Mouse (Mus musculus): ENCODE results near the gene Pkp4.
A peak's percentile ranks its signal among the peaks of the same experiment; 100 is the strongest.

Pkp4 gene

DNA sequence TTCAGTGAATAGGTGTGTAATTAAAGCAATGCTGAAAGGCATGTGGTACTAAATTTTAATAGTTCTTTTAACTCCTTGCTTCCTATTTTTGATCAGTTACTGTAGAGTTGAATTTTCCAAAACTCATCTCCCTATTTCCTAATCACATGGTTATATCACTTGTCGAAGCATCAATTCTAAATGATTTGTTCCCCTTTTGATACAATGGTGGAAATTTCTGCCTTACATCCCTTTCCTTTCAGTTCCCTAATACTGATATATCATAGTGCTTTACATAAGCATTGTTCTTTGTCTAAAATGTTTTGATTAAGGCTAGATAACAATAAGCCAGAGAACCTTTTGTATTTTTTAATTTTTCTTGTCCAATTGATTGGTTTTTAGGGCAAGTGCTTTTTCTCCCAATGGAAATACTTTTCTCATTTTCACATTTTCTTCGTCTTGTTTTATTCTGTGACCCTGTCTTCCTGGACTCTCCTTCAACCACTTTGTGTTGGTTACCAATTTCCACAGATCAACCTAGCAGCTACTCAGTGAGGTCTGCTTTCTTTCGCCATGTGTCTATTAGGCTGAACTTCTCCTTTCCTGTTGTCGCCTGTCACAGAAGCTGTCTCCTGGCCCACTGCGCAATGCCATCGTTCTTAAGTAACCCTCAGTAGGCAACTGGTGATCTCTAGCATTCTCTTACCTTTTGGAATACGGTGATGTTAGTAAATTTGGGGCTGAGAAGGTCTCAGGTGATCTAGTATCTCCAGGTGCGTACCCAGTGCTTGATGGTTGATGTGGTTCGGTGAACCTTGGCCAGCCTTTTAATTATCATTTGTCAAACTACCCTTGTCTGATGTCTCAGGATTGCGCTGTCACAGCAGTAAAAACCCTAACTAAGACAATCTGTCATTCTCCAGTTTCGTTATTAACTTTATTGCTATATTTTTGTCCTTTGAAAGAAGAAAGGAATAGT is 23.7 kb downstream of the Pkp4 start:
- no peak for DNase-seq (ENCODE audit: low spot score in 2 of 2)

DNA sequence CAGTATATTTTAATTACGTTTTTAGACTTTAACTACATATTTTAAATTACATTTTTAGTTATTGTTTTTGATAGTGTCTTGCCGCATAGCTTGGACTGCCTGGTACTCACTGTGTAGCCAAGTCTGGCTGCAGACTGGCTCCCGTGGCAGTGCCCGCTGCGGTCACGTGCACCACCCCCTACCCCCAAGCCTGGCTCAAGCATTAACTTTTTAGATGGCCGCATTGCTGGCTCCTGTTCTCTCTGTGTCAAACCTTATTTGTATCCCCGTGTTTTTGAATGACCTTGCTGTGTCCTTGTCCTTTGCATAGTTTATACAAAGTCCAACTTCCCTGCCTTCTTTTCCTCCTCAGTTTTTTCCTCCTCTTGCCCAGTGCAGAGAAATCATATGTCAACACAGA is 25.5 kb downstream of the Pkp4 start:
- DNase-seq (ENCODE audit: low spot score in 2 of 2), result no peak

DNA sequence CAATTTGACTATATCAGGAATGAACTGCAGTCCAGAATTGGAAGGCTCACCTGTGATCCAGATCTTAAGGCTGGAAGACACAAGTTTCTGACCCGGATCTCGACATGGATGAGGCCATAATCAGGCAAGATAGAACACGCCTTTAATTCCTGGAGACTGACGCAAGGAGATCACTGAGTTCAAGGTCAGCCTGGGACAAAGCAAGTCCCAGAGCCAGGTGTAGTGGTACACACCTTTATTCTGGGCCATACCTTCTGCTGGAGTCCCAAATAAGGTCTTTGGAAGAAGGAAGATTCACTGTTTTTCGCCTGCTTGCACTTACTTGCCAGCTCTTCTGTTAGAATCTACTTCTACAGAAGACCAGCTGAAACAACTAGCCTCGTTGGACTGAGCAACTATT is 26.3 kb downstream of the Pkp4 start:
- no peak for DNase-seq (ENCODE audit: low spot score in 2 of 2)

DNA sequence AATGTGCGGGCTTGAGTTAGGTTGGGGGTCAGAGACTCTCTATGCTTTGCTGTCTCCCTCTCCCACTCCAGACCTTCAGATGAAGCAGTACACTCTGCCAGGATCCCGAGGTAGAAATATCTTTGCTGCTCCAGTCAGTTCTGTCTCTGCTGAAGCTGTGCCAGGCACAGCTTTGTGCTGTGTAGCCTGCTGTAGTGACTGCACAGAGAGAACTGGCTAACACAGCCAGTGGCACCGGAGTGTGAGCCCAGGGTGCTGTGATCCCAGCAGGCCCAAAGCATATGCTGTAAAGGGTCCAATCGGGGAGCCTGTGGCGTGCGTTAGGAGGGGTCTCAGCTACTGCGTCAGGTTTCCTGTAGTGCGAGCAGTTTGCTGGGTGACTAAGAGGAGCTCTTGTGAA is 27.7 kb downstream of the Pkp4 start:
- DNase-seq (ENCODE audit: low spot score in 2 of 2), result no peak

DNA sequence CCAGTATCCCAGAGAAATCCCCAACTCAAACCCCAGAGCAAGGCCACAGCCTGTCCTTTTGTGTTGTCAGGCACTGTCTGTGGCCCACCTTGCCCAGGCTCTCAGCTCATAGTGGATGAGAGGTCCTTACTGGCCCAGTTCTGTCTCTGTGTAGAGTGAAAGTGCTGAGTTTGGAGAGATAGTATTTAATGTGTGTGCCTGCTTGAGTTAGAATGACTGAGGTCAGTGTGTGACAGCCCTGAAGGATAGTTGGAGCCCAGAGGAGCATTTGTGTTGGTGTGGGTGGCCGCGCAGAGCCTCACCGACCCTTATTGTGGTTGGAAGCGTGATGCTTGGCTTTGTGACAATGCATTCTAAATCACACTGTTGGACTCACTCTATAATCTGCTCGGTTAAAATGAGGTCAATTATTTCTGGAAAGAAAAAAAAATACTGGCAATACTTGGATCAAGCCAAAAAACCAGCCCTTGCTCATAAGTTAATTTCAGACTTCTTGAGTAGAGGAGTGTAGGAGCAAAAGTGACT is 29.1 kb downstream of the Pkp4 start:
- DNase-seq (ENCODE audit: low spot score in 2 of 2), result no peak

DNA sequence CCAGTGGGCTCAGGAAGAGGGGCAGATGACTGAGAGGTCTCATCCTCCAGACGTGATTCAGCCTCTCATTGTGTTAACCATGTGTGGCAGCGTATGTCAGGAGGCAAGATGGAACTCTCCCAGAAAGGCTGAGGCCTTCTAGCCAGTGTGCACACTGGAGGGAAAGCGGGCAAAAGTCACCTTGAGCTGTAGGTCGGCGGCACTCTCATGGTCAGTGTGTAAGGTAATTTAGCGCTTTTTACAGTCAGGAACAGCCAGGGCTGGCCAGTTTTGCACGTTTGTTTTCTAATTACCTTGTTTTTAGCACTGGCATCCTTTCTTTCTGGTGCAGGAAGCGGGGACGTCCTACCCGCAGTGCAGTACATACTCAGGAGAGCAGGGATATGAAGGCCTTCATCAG is 29.5 kb downstream of the Pkp4 start:
- no peak for DNase-seq (ENCODE audit: low spot score in 2 of 2)

DNA sequence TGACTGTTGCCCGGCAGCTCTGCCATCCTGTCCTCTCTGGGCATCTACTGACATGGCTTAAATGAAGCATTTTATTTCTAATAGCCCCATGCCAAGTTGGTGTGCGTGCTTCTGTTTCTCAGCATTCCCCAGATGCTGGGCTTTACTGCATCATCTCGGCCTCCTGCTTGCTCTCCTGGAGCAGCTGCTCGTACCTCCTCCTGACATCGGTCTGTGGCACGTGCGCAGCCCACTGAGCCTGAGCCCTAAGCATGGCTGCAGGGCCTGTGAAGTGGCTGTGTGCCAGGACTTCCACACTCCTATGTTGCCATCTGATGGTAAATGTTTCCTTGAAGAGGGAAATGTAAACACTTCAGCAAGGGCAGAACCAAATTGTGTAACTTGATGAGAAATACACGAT is 30.8 kb downstream of the Pkp4 start:
- DNase-seq (ENCODE audit: low spot score in 2 of 2), result no peak

DNA sequence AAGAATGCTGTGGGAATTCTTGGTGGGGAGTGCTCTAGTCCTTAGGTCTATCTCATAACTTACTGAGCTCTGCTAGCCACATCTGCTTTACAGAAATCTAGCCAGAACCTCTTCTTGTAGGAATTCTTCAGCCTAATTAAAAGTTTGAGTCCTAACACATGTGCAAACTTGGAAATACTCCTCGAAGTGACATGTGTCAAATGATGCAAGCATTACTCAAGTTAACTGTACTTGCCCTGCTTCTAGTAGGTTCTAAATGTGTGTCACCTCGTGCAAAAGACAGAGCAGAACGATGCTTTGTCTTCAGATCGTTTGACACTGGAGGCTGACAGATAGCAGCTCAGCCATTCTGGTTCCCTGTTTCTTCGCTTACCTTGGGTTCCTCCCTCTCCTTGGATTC is 32.5 kb downstream of the Pkp4 start:
- DNase-seq (ENCODE audit: low spot score in 2 of 2), result no peak

DNA sequence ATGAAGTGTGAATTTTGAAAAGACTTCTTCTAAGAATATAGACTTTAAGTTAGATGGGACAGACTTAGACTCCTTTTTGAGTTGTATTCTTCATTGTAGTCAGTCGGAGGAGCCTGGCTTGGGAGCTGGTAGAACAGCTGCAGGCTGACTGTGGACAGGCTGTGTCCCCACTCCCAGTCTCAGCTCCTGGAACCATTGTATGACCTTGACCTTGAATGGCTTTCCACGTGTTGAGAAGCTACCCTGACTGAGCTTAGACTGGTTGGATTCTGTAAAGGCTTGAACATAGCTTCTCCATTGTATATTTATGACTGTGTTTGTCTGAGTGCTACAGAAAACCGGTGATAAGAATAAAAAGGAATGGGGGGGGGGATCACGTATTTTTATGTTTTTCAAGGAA is 36.5 kb downstream of the Pkp4 start:
- DNase-seq (ENCODE audit: low spot score in 2 of 2), result no peak

DNA sequence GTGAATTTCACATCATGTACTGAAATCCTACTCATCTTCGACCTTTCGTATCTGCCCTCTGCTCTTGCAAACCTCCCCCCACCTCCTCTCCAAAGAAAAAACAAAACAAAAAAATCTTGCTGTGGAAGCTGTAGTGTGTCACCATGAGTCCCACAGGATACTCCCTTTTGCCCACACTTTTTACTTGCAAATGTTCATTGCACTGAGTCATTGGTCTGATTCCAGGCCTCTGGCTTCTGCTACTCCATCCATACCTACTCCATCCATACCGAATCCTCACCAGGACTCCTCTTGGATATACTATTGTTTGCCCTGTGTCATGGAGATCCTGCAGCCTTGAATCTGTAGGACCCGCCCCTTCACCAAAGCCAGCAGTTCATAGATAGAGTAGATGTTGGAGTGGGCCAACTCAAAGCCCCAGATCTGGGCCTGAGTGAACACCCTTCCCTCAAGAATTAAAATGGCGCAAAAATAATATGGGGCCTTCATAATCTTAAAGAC is 38.9 kb downstream of the Pkp4 start:
- no peak for DNase-seq (ENCODE audit: low spot score in 2 of 2)

DNA sequence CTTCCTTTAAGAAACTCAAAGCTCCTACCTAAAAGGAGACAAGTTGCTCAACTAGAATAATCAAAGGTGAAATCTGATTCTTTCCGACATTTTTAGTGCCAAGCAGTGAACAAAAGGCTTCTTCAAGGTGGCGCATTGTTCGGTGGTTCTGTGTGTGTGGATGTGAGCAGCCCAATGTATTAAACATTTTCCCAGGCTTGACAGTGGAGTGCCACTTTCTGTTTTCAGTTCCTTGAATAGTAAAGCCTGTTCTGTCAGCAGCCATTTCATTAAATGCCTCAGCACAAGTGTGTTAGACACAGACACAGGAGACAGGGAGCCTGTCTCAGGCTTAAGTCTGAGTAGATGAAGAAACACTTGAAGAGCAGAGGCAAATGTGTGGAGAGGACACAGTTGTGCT is 39.9 kb downstream of the Pkp4 start:
- no peak for DNase-seq (ENCODE audit: low spot score in 2 of 2)

DNA sequence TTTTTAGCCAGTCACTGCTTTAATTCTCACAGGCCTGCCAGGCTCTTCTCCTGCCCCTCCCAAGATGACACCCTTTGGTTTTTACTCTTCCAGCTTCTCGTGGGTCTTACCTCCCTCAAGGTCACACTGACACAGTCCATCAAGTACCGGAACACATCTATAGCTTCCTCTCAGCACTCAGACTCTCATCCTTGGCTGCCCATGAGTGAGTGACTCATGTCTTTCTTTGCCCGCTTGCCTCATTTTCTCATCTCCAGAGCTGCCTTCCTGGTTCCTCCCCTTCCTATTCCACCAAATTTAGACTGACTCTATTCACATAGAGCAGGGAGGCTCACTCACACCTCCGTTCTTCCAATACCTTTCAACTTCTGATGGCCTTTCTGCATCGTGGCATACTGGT is 42.3 kb downstream of the Pkp4 start:
- no peak for DNase-seq (ENCODE audit: low spot score in 2 of 2)

DNA sequence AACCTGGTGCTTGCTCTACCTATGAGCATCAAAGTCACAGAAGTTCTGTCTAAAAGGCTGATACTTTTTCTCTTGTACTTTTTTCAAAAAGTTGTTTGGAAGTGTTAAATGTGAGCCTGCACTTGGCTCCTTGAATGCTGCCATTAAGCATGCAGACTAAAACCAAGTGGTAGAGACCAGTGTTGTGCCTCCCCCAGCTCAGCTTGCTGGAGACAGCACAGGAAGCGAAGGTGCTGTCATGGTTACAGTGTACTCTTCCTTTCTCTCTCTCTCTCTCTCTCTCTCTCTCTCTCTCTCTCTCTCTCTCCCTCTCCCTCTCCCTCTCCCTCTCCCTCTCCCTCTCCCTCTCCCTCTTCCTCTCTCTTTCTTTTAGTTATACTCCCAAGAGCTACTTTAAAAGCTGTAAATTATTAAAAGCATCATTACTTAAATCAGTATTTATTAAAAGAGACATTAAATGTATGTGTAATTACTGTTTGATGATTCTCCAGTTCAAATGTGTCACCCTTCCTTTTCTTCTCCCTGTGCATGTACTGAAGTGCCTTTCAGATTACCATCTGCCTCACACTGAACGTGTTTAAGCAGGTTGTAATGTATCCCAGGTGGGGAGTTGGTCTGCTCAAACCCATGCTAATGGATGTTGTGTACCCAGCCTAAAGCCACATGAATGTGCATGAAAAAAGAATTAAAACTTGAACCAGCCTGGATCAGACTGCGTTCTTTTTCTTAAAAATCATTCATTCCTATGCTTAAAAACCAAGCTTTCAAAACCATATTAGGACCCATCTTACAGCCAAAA is 43.2 kb downstream of the Pkp4 start:
- no peak for DNase-seq (ENCODE audit: low spot score in 2 of 2)

DNA sequence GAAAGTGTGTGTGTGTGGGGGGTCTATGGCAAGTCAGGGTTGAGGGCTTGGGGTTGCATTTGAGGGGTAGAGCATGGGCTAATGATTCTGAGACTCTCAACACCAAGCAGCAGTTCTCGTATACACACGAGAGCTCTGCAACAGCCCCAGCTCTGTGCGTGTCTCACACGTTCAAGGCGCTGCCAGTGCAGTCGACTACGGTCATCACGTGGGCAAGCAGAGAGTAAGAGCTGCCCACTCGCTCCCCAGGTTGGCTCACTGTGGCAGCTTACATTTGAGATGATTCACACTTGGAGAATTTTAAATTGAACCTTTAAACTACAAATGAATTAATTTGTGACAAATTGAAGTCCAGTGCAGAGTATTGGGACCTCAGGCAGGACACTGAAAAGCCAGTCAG is 44.4 kb downstream of the Pkp4 start:
- DNase-seq (ENCODE audit: low spot score in 2 of 2), result peak in 1 of 2 experiments; percentile 39

DNA sequence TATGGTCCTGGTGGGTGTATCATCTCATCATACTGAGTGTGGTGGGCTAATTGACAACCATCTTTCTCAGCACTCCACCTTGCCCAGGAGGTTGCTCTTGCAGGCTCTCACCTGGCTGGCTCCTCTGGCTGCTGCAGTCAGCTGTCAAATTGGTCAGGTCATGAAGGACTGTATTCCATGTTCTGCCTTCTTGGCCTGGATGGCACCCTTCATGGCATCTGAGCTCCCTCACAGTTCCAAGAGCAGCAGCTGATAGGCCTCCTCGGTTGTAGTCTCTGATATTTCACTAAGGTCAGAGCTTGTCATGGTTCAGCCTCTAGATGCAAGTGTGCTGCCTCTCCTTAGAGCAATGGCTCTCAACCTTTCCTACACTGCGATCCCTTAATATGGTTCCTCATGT is 45.5 kb downstream of the Pkp4 start:
- no peak for DNase-seq (ENCODE audit: low spot score in 2 of 2)

DNA sequence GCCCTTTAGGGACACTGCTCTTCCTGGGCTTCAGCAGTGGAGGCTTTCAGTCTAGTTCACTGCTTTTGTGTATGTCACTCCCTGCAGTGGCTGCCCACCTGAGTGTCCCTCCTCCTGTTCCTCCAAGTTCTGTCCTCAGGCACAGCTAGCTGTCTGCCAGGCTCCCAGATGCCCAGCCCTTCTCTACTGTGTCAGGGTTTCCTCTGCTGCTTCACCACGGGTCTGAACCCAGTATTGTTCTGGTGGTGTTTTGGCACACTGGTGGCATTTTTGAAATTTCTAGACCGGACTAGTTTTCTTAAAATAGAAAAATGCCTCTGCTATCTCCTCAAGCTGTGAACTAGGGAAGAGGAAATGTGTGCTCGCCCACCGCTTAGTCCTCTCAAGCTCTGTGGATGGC is 46.6 kb downstream of the Pkp4 start:
- DNase-seq (ENCODE audit: low spot score in 2 of 2), result no peak

DNA sequence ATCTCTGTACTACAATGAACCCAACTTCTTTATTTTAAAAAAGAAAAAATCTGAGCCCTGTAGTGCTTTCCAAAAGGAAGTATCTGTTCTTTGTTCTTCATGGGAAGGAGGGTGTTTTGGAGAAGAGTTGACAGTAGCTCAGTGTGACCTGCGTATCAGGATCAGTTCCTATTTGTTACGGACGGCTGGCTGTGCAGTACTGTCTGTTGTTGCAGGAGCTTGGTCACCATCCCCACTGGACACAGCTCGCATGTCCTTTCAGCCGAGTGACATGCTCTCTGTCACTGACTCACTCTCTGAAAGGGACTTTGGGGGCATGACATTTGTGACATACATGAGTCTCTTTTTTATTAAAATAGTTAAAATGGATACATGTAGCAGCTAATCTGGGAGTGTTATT is 47.1 kb downstream of the Pkp4 start:
- no peak for DNase-seq (ENCODE audit: low spot score in 2 of 2)

DNA sequence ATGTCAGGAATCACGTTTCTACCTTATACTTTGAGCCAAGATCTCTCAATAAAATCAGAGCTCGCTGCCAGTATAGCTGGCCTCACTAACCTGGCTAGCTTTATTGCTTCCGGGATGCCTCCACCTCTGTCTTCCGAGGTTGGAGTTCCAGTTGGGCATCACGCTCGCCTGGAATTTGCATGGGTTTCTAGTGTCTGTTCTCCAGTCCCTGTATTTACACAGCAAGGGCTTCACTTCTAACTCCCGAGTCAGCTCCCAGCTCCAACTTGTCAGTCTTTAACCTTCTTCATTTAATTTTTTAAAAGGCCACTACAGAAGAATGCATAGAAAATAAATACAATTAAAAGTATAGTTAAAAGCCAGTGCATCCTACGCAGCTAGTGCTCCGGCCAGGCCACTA is 47.6 kb downstream of the Pkp4 start:
- no peak for DNase-seq (ENCODE audit: low spot score in 2 of 2)

DNA sequence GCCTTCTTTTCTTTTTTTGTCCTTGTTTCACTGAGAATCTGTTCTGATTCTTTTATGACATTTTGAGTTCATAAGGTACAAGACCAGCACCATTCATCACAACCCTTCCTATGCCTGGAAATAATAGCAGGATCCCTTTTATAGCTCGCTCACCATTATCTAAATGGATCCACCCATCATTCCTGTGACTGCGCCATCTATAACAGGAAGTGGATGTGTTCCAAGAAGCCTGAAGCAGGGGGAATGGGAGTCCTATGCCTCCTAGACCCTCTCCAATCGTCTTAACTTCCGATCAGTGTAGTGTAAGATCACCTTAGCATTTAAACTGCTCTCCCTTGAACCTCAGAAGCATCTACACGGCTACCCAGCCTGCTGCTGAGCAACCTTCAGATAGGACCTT is 50.4 kb downstream of the Pkp4 start:
- no peak for DNase-seq (ENCODE audit: low spot score in 2 of 2)

DNA sequence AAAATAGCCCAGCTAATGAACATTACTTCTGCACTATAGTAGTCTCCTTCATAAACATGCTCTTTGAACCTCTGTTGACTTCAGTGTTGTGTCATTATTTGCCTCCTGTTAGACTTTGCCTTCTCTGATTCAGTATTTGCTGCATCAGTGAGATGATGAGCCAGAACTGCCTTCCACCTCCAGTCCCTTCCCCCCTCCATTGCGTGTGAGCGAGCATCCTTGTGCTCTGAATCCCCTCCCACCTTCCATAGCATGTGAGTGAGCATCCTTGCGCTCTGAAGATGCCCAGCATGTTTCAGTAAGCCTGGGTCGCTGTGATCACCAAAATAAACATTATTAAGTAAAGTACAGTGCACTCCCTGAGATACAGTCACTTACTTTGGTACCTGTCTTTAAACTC is 51.8 kb downstream of the Pkp4 start:
- DNase-seq (ENCODE audit: low spot score in 2 of 2), result no peak

DNA sequence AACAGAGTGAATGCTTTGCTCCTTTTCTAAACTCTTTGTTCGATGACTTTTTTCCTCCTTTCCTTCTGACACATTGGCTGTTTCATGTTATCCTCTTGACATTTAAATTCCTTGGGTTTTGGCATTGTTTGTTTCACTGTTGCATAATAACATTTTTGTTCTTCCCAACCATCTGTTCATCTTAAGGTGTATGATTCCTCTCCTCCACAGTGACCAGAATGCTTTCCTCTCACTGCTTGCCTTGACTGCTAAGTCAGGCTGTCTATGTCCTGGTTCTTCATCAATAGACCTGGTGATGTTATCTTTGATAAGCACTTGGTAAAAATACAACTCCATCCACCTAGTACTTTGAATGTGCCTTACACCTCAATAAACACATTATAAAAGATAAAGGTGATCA is 52.2 kb downstream of the Pkp4 start:
- no peak for DNase-seq (ENCODE audit: low spot score in 2 of 2)

DNA sequence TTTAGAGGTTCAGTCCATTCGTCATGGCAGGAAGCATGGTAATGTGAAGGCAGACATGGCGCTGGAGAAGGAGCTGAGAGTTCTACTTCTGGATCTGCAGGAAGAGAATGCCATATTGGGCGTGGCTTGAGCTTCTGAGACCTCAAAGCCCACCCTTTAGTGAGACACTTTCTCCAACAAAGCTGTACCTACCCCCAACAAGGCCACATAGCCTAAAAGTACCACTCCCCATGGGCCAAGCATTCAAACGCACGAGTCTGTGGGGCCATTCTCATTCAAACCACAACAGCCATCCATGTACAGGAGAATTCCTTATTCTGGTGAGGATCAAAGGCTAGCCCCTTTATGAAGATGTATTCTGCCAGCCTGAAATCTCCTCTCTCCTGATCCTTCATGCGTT is 57.3 kb downstream of the Pkp4 start:
- DNase-seq (ENCODE audit: low spot score in 2 of 2), result no peak

All from frontal cortex, postnatal 36 days (tissue).